Mouse (Mus musculus) lung, postnatal 0 days (tissue): ENCODE measurements around the gene Smim5. TPM values are rescaled to one million over a fixed set of nuclear protein-coding genes. Genes with fewer than 3 reads are reported as not detected.
A peak's percentile ranks its signal among the peaks of the same experiment; 100 is the strongest.

Source experiments
- ATAC-seq: fragments of 200-750 bp; cut with Nextera tagmentation; 2 replicates; pipeline ENCODE4 v1.8.0; 2017; ENCODE audit warnings: moderate library complexity
- DNase-seq: peaks from one replicate; pipeline ENCODE4 v3.0.0-alpha.2; 2016; ENCODE audit warnings: low spot score
- H3K27ac ChIP-seq: fragments of 300-500 bp; sonication (generic); 2 replicates; pipeline ENCODE4 v1.5.1; 2014; ENCODE audit warnings: antibody characterized with exemption, mild to moderate bottlenecking, low read length, mixed read lengths
- H3K27me3 ChIP-seq: fragments of 300-500 bp; sonication (generic); replicated peaks from 2 replicates; pipeline ENCODE4 v1.6.1; 2014; ENCODE audit warnings: low read length, mixed read lengths; ENCODE audit not compliant: insufficient read depth
- H3K36me3 ChIP-seq: fragments of 300-500 bp; sonication (generic); 2 replicates; pipeline ENCODE4 v1.6.1; 2014; ENCODE audit warnings: low read length, mixed read lengths; ENCODE audit not compliant: insufficient read depth
- H3K4me1 ChIP-seq: fragments of 300-500 bp; sonication (generic); 2 replicates; pipeline ENCODE4 v1.6.1; 2014; ENCODE audit warnings: antibody characterized with exemption, low read depth, low read length, mixed read lengths; ENCODE audit not compliant: insufficient read depth
- H3K4me2 ChIP-seq: fragments of 300-500 bp; sonication (generic); replicated peaks from 2 replicates; pipeline ENCODE4 v1.6.1; 2014; ENCODE audit warnings: low read depth, mild to moderate bottlenecking, low read length, moderate library complexity, mixed read lengths
- H3K4me3 ChIP-seq: fragments of 300-500 bp; sonication (generic); 2 replicates; pipeline ENCODE4 v1.5.1; 2014; ENCODE audit warnings: low read depth, low read length
- H3K9ac ChIP-seq: fragments of 300-500 bp; sonication (generic); replicated peaks from 2 replicates; pipeline ENCODE4 v1.6.1; 2014; ENCODE audit warnings: low read depth, mild to moderate bottlenecking
- H3K9me3 ChIP-seq: fragments of 300-500 bp; sonication (generic); 2 replicates; pipeline ENCODE4 v1.6.1; 2016; ENCODE audit warnings: low read length, mixed read lengths
- CTCF ChIP-seq: IDR thresholded peaks from 2 replicates; pipeline ENCODE4 v1.5.1; 2016; ENCODE audit warnings: antibody characterized with exemption, mild to moderate bottlenecking
- EP300 ChIP-seq: IDR thresholded peaks from 2 replicates; pipeline ENCODE4 v1.6.1; 2016; ENCODE audit warnings: antibody characterized with exemption, mild to moderate bottlenecking, control low read depth
- WGBS: fragments of 180-500 bp; shearing (Covaris S2); extraction: QIAGEN DNeasy Blood & Tissue Kit; methylation state at CpG from one replicate; pipeline ENCODE4 v1.1.7; 2014; 5-methylcytosine and 5-hydroxymethylcytosine counted together
- polyA plus RNA-seq: library from polyadenylated mRNA; unstranded; fragments of >200 nt; fragmentation: Nextera tagmentation; extraction: Ambion mirVana; gene quantifications from 2 replicates; pipeline ENCODE4 v1.2.1, GENCODE M21; 2015

Gene Smim5
- polyA plus RNA-seq, 1 experiment from 2014 or later = 25.8 TPM

- Histone ChIP-seq H3K4me1 (no peaks in the 10 kb centered on the region), H3K27ac (no peak overlapping the region), H3K9ac (no peak overlapping the region), H3K4me2 (no peak overlapping the region), H3K27me3 (no peaks in the 10 kb centered on the region), H3K4me3 (no peak overlapping the region), H3K36me3 (peaks cover 8% of the 10 kb centered on the region; the same call in 1 of the 2 replicates), H3K9me3 (no peaks in the 10 kb centered on the region)
- TF ChIP-seq CTCF (no peak), EP300 (no peak)
- 77% methylated on average over 9 of the region's 9 CpGs for WGBS
- no peak for DNase-seq
- ATAC-seq = peak; percentile 47
These were observed 46.6 kb downstream of the Smim5 start for GRCm38 (mm10) chr11:115946221-115946828.

- no peak overlapping the region for H3K9ac ChIP-seq
- no peak overlapping the region for H3K4me2 ChIP-seq
- no peaks in the 10 kb centered on the region for H3K9me3 ChIP-seq
- DNase-seq (no peak), ATAC-seq (no peak)
- TF ChIP-seq EP300 (no peak), CTCF (no peak)
- H3K27me3 ChIP-seq = no peaks in the 10 kb centered on the region
- no peak overlapping the region for H3K4me3 ChIP-seq
- 86% methylated on average over 9 of the region's 9 CpGs for WGBS
- no peak overlapping the region for H3K27ac ChIP-seq
- H3K36me3 ChIP-seq = peaks cover 10% of the 10 kb centered on the region; the same call in 1 of the 2 replicates
- H3K4me1 ChIP-seq = no peaks in the 10 kb centered on the region
These were observed 48.5 kb downstream of the Smim5 start for GRCm38 (mm10) chr11:115948316-115948715.

- 99% methylated on average over 2 of the region's 2 CpGs for WGBS
- no peak for TF ChIP-seq EP300
- no peak for TF ChIP-seq CTCF
- no peak for DNase-seq
- Histone ChIP-seq H3K4me2 (no peak overlapping the region), H3K9me3 (no peaks in the 10 kb centered on the region), H3K27ac (no peak overlapping the region), H3K4me1 (no peaks in the 10 kb centered on the region), H3K9ac (no peak overlapping the region), H3K36me3 (peaks cover 10% of the 10 kb centered on the region; the same call in 1 of the 2 replicates), H3K4me3 (no peak overlapping the region), H3K27me3 (no peaks in the 10 kb centered on the region)
- ATAC-seq = no peak
These were observed 51.0 kb downstream of the Smim5 start for GRCm38 (mm10) chr11:115950719-115951118.

GRCm38 (mm10) chr11:115954712-115955111 lies 54.9 kb downstream of the Smim5 start:
- DNase-seq (peak; percentile 44), ATAC-seq (peak; percentile 45)
- H3K36me3 ChIP-seq = peaks cover 10% of the 10 kb centered on the region; the same call in 1 of the 2 replicates
- no peak overlapping the region for H3K4me3 ChIP-seq
- no peaks in the 10 kb centered on the region for H3K27me3 ChIP-seq
- H3K4me2 ChIP-seq = no peak overlapping the region
- TF ChIP-seq EP300 (no peak), CTCF (no peak)
- H3K4me1 ChIP-seq = no peaks in the 10 kb centered on the region
- H3K9ac ChIP-seq = no peak overlapping the region
- no peak overlapping the region; the same call in 1 of the 2 replicates for H3K27ac ChIP-seq
- WGBS = 67% methylated on average over 5 of the region's 5 CpGs
- H3K9me3 ChIP-seq = no peaks in the 10 kb centered on the region

- Histone ChIP-seq H3K4me2 (no peak overlapping the region), H3K4me3 (no peak overlapping the region), H3K4me1 (no peaks in the 10 kb centered on the region), H3K36me3 (peaks cover 14% of the 10 kb centered on the region; the same call in 1 of the 2 replicates), H3K9me3 (no peaks in the 10 kb centered on the region), H3K27ac (no peak overlapping the region), H3K27me3 (no peaks in the 10 kb centered on the region), H3K9ac (no peak overlapping the region)
- TF ChIP-seq CTCF (no peak), EP300 (no peak)
- 58% methylated on average over 10 of the region's 10 CpGs for WGBS
- peak; percentile 77 for ATAC-seq
- peak; percentile 49 for DNase-seq
These were observed 55.6 kb downstream of the Smim5 start for GRCm38 (mm10) chr11:115955195-115955858.

Other genes starting within 250 kb of the Smim5 start
- gene Grb2, start 191.4 kb upstream of the Smim5 start, polyA plus RNA-seq = 62.8 and 75.9 TPM in 2 replicates
- gene Tmem94, start 134.5 kb upstream of the Smim5 start, polyA plus RNA-seq = 17.0 and 19.4 TPM in 2 replicates
- 17.5 and 17.9 TPM in 2 replicates for gene Caskin2, start 86.3 kb upstream of the Smim5 start, polyA plus RNA-seq
- 18.2 and 19.9 TPM in 2 replicates for gene Tsen54, start 85.2 kb upstream of the Smim5 start, polyA plus RNA-seq
- 66.0 and 70.1 TPM in 2 replicates for gene Llgl2, start 75.9 kb upstream of the Smim5 start, polyA plus RNA-seq
- gene Myo15b, start 41.6 kb upstream of the Smim5 start, polyA plus RNA-seq = 0.57 and 0.68 TPM in 2 replicates
- 58.1 and 61.5 TPM in 2 replicates for gene Smim6, start 12.1 kb downstream of the Smim5 start, polyA plus RNA-seq
- 21.2 and 22.8 TPM in 2 replicates for gene Sap30bp, start 33.3 kb downstream of the Smim5 start, polyA plus RNA-seq
- 9.2 and 9.9 TPM in 2 replicates for gene Recql5, start 33.5 kb downstream of the Smim5 start, polyA plus RNA-seq
- gene Itgb4, start 74.7 kb downstream of the Smim5 start, polyA plus RNA-seq = 3.8 and 4.2 TPM in 2 replicates
- gene Galk1, start 112.8 kb downstream of the Smim5 start, polyA plus RNA-seq = 91.0 and 95.6 TPM in 2 replicates
- gene H3f3b, start 128.0 kb downstream of the Smim5 start, polyA plus RNA-seq = 1,667 and 1,708 TPM in 2 replicates
- 14.5 and 15.0 TPM in 2 replicates for gene Unk, start 130.4 kb downstream of the Smim5 start, polyA plus RNA-seq
- 14.9 and 25.3 TPM in 2 replicates for gene Unc13d, start 178.0 kb downstream of the Smim5 start, polyA plus RNA-seq
- gene Wbp2, start 187.0 kb downstream of the Smim5 start, polyA plus RNA-seq = 84.8 and 108 TPM in 2 replicates
- gene Trim47, start 227.2 kb downstream of the Smim5 start, polyA plus RNA-seq = 26.3 and 28.8 TPM in 2 replicates
- gene Trim65, start 231.2 kb downstream of the Smim5 start, polyA plus RNA-seq = 3.9 TPM in 2 replicates
- gene Mrpl38, start 238.9 kb downstream of the Smim5 start, polyA plus RNA-seq = 44.1 and 45.9 TPM in 2 replicates